Mouse (Mus musculus): ENCODE measurements around the gene Foxd1. TPM values are rescaled to one million over a fixed set of nuclear protein-coding genes. Genes with fewer than 3 reads are reported as not detected.

The Foxd1 gene
- total RNA-seq, 2 experiments from 2014 or later, result 1.5 to 1.9 TPM

- intact Hi-C loops (cut with DNase I), result loop anchor here (5.0 kb wide), 1 partner anchor 206 kb away; no protein-coding TSS in a partner anchor
- Histone ChIP-seq H3K27ac (no peak overlapping the region), H3K4me3 (no peak overlapping the region)
- TF ChIP-seq CTCF (IDR thresholded peaks at IDR 0.05), result no peak
- no peak for DNase-seq (ENCODE audit: extremely low spot score in 1 of 2, low spot score in 2 of 2)
These were observed 12.6 kb downstream of the Foxd1 start for GRCm38 (mm10) chr13:98366469-98367275.

GRCm38 (mm10) chr13:98367601-98368000 is 13.6 kb downstream of the Foxd1 start:
- no peak for DNase-seq (ENCODE audit: extremely low spot score in 1 of 2, low spot score in 2 of 2)
- Histone ChIP-seq H3K4me3 (no peak overlapping the region), H3K27ac (no peak overlapping the region)
- TF ChIP-seq CTCF (IDR thresholded peaks at IDR 0.05), result no peak
- intact Hi-C loops (cut with DNase I), result loop anchor here (5.0 kb wide), 1 partner anchor 205 kb away; no protein-coding TSS in a partner anchor

- Histone ChIP-seq H3K27ac (no peak overlapping the region), H3K4me3 (no peak overlapping the region)
- no peak for DNase-seq (ENCODE audit: extremely low spot score in 1 of 2, low spot score in 2 of 2)
- no peak for TF ChIP-seq CTCF (IDR thresholded peaks at IDR 0.05)
- intact Hi-C loops (cut with DNase I), result loop anchor here (2.0 to 5.0 kb wide), 2 partner anchors 130 to 203 kb away; no protein-coding TSS in a partner anchor
These were observed 15.0 kb downstream of the Foxd1 start for GRCm38 (mm10) chr13:98369046-98369445.

GRCm38 (mm10) chr13:98374560-98374959 is 20.5 kb downstream of the Foxd1 start:
- no peak for TF ChIP-seq CTCF (IDR thresholded peaks at IDR 0.05)
- no peak overlapping the region for H3K27ac ChIP-seq
- DNase-seq (ENCODE audit: extremely low spot score in 1 of 2, low spot score in 2 of 2), result no peak
- intact Hi-C loops (cut with DNase I), result no loop called here
- H3K4me3 ChIP-seq, result no peak overlapping the region

GRCm38 (mm10) chr13:98374979-98375378 is 20.9 kb downstream of the Foxd1 start:
- intact Hi-C loops (cut with DNase I), result no loop called here
- TF ChIP-seq CTCF (IDR thresholded peaks at IDR 0.05), result no peak
- DNase-seq (ENCODE audit: extremely low spot score in 1 of 2, low spot score in 2 of 2), result no peak
- Histone ChIP-seq H3K4me3 (no peak overlapping the region), H3K27ac (no peak overlapping the region)

GRCm38 (mm10) chr13:98377746-98378145 is 23.7 kb downstream of the Foxd1 start:
- Histone ChIP-seq H3K27ac (no peak overlapping the region), H3K4me3 (no peak overlapping the region)
- TF ChIP-seq CTCF (IDR thresholded peaks at IDR 0.05), result no peak
- intact Hi-C loops (cut with DNase I), result no loop called here
- DNase-seq (ENCODE audit: extremely low spot score in 1 of 2, low spot score in 2 of 2), result no peak

- no peak overlapping the region for H3K4me3 ChIP-seq
- DNase-seq (ENCODE audit: extremely low spot score in 1 of 2, low spot score in 2 of 2), result no peak
- no peak for TF ChIP-seq CTCF (IDR thresholded peaks at IDR 0.05)
- intact Hi-C loops (cut with DNase I), result no loop called here
- no peak overlapping the region for H3K27ac ChIP-seq
These were observed 28.7 kb downstream of the Foxd1 start for GRCm38 (mm10) chr13:98382751-98383150.

GRCm38 (mm10) chr13:98383911-98384498 is 30.0 kb downstream of the Foxd1 start:
- intact Hi-C loops (cut with DNase I), result no loop called here
- H3K27ac ChIP-seq, result no peak overlapping the region
- DNase-seq (ENCODE audit: extremely low spot score in 1 of 2, low spot score in 2 of 2), result no peak
- TF ChIP-seq CTCF (IDR thresholded peaks at IDR 0.05), result no peak
- no peak overlapping the region for H3K4me3 ChIP-seq

GRCm38 (mm10) chr13:98385877-98386276 is 31.8 kb downstream of the Foxd1 start:
- Histone ChIP-seq H3K4me3 (no peak overlapping the region), H3K27ac (no peak overlapping the region)
- TF ChIP-seq CTCF (IDR thresholded peaks at IDR 0.05), result no peak
- intact Hi-C loops (cut with DNase I), result no loop called here
- no peak for DNase-seq (ENCODE audit: extremely low spot score in 1 of 2, low spot score in 2 of 2)

GRCm38 (mm10) chr13:98389092-98389491 is 35.0 kb downstream of the Foxd1 start:
- intact Hi-C loops (cut with DNase I), result no loop called here
- no peak overlapping the region for H3K4me3 ChIP-seq
- no peak for DNase-seq (ENCODE audit: extremely low spot score in 1 of 2, low spot score in 2 of 2)
- H3K27ac ChIP-seq, result no peak overlapping the region
- TF ChIP-seq CTCF (IDR thresholded peaks at IDR 0.05), result no peak

- Histone ChIP-seq H3K4me3 (no peak overlapping the region), H3K27ac (no peak overlapping the region)
- intact Hi-C loops (cut with DNase I), result no loop called here
- no peak for TF ChIP-seq CTCF (IDR thresholded peaks at IDR 0.05)
- no peak for DNase-seq (ENCODE audit: extremely low spot score in 1 of 2, low spot score in 2 of 2)
These were observed 36.3 kb downstream of the Foxd1 start for GRCm38 (mm10) chr13:98390363-98390762.

- TF ChIP-seq CTCF (IDR thresholded peaks at IDR 0.05), result no peak
- peak in 1 of 2 experiments; percentile 17 for DNase-seq (ENCODE audit: extremely low spot score in 1 of 2, low spot score in 2 of 2)
- intact Hi-C loops (cut with DNase I), result no loop called here
- Histone ChIP-seq H3K27ac (no peak overlapping the region), H3K4me3 (no peak overlapping the region; the same call in 1 of the 2 replicates)
These were observed 37.0 kb downstream of the Foxd1 start for GRCm38 (mm10) chr13:98390771-98391634.

Data from left cerebral cortex, adult 2 months (tissue).